19 mouse cellular contexts compared by ENCODE assay signal in genomic region chr2:112656131-112656530, GRCm38 (mm10).
"Had no signal": no experiment of that assay in that cellular context is flagged by ENCODE, and none has a peak within 500 bp of the region (broad histone marks: within the 10 kb centered on the region; RNA-seq: fewer than 3 reads in every experiment).

No protein-coding gene starts in this region.

- H3K27me3 ChIP-seq: liver, embryonic 13.5 days; neural tube, embryonic 13.5 days; stomach, embryonic 15.5 days had no signal

- H3K4me2 ChIP-seq: liver, embryonic 13.5 days; midbrain, embryonic 11.5 days; neural tube, embryonic 13.5 days; stomach, embryonic 15.5 days had no signal

- H3K27ac ChIP-seq: kidney, postnatal 0 days; layer of hippocampus, adult 2 months; liver, embryonic 13.5 days; neural tube, embryonic 13.5 days; stomach, embryonic 15.5 days had no signal

- H3K36me3 ChIP-seq: liver, embryonic 13.5 days; neural tube, embryonic 13.5 days; stomach, embryonic 15.5 days had no signal

- H3K9me3 ChIP-seq: liver, embryonic 13.5 days; neural tube, embryonic 13.5 days; stomach, embryonic 15.5 days had no signal

- H3K9ac ChIP-seq: liver, embryonic 13.5 days; neural tube, embryonic 13.5 days; stomach, embryonic 15.5 days had no signal

- H3K4me1 ChIP-seq: liver, embryonic 13.5 days; neural tube, embryonic 13.5 days; stomach, embryonic 15.5 days had no signal

- DNase-seq: kidney, adult 2 months; kidney, postnatal 25 days; layer of hippocampus, adult 9-11 months; liver, embryonic 13.5 days; lung, adult 2 months; lung, postnatal 14 days; lung, postnatal 4 days; midbrain, embryonic 14.5 days; retina, postnatal 1 day; right cerebral cortex, postnatal 25 days; spleen, adult 18-20 months; thymus, adult 2 months; thymus, postnatal 14 days; thymus, postnatal 4 days had no signal

- H3K4me3 ChIP-seq: layer of hippocampus, adult 2 months; liver, embryonic 13.5 days; neural tube, embryonic 13.5 days; stomach, embryonic 15.5 days had no signal
